Mouse (Mus musculus): Measurements from ENCODE around the gene Prrg2. TPM values are rescaled to one million over a fixed set of nuclear protein-coding genes. Genes with fewer than 3 reads are reported as not detected.

The Prrg2 gene
- total and polyA plus RNA-seq, 2 experiments from 2014 or later: 7.7 to 13.7 TPM

- DNase-seq (ENCODE audit: low spot score): no peak
- Histone ChIP-seq H3K9me3 (ENCODE audit: low read length) (no peaks in the 10 kb centered on the region), H3K4me1 (ENCODE audit: insufficient read depth, low read length) (no peaks in the 10 kb centered on the region), H3K36me3 (ENCODE audit: insufficient read depth, low read length) (no peaks in the 10 kb centered on the region), H3K27ac (ENCODE audit: low read depth, low read length) (no peak overlapping the region), H3K27me3 (ENCODE audit: insufficient read depth, low read length) (no peaks in the 10 kb centered on the region), H3K4me3 (ENCODE audit: low read depth, low read length) (no peak overlapping the region), H3K4me2 (ENCODE audit: low read depth, low read length, poor library complexity, severe bottlenecking) (no peak overlapping the region), H3K9ac (replicated peaks; ENCODE audit: low read length, poor library complexity, severe bottlenecking) (no peak overlapping the region)
- no peak for ATAC-seq (ENCODE audit: low FRiP score)
- WGBS: 81% methylated on average over 5 of the region's 5 CpGs
- no peak for TF ChIP-seq CTCF (IDR thresholded peaks at IDR 0.05)
Observed at GRCm38 (mm10) chr7:45104941-45105340, 42.5 kb upstream of the Prrg2 start.

GRCm38 (mm10) chr7:45103652-45104180 lies 41.2 kb upstream of the Prrg2 start, which contains the start of gene Fcgrt:
Gene Fcgrt, minus strand, starts transcription at chr7:45103851.
- no peak for TF ChIP-seq CTCF (IDR thresholded peaks at IDR 0.05)
- Histone ChIP-seq H3K4me1 (ENCODE audit: insufficient read depth, low read length) (no peaks in the 10 kb centered on the region), H3K4me3 (ENCODE audit: low read depth, low read length) (no peak within 1 kb of the TSS; the same call in 1 of the 2 replicates), H3K27ac (ENCODE audit: low read depth, low read length) (0 out of 2 replicates have a peak within 1 kb of the TSS, but pooled peaks have one; percentile 38), H3K9me3 (ENCODE audit: low read length) (no peaks in the 10 kb centered on the region), H3K36me3 (ENCODE audit: insufficient read depth, low read length) (no peaks in the 10 kb centered on the region), H3K27me3 (ENCODE audit: insufficient read depth, low read length) (no peaks in the 10 kb centered on the region), H3K4me2 (ENCODE audit: low read depth, low read length, poor library complexity, severe bottlenecking) (peak within 1 kb of the TSS; percentile 22; the same call in 1 of the 2 replicates), H3K9ac (replicated peaks; ENCODE audit: low read length, poor library complexity, severe bottlenecking) (no peak within 1 kb of the TSS)
- ATAC-seq (ENCODE audit: low FRiP score) (0 out of 2 replicates have a peak, but pooled peaks have one; percentile 34), DNase-seq (ENCODE audit: low spot score) (peak; percentile 76)
- 82% methylated on average over 7 of the region's 7 CpGs for WGBS

- Histone ChIP-seq H3K27ac (ENCODE audit: low read depth, low read length) (0 out of 2 replicates have a peak overlapping the region, but pooled peaks have one; percentile 38), H3K4me3 (ENCODE audit: low read depth, low read length) (no peak overlapping the region; the same call in 1 of the 2 replicates), H3K36me3 (ENCODE audit: insufficient read depth, low read length) (no peaks in the 10 kb centered on the region), H3K27me3 (ENCODE audit: insufficient read depth, low read length) (no peaks in the 10 kb centered on the region), H3K4me1 (ENCODE audit: insufficient read depth, low read length) (no peaks in the 10 kb centered on the region), H3K9ac (replicated peaks; ENCODE audit: low read length, poor library complexity, severe bottlenecking) (no peak overlapping the region), H3K4me2 (ENCODE audit: low read depth, low read length, poor library complexity, severe bottlenecking) (peak overlapping the region; percentile 22; the same call in 1 of the 2 replicates), H3K9me3 (ENCODE audit: low read length) (no peaks in the 10 kb centered on the region)
- WGBS: 87% methylated on average over 9 of the region's 9 CpGs
- DNase-seq (ENCODE audit: low spot score) (no peak), ATAC-seq (ENCODE audit: low FRiP score) (no peak)
- no peak for TF ChIP-seq CTCF (IDR thresholded peaks at IDR 0.05)
Observed at GRCm38 (mm10) chr7:45102940-45103585, 40.6 kb upstream of the Prrg2 start.

GRCm38 (mm10) chr7:45102441-45102840 lies 40.0 kb upstream of the Prrg2 start:
- peak overlapping the region; percentile 22; the same call in 1 of the 2 replicates for H3K4me2 ChIP-seq (ENCODE audit: low read depth, low read length, poor library complexity, severe bottlenecking)
- H3K9me3 ChIP-seq (ENCODE audit: low read length): no peaks in the 10 kb centered on the region
- DNase-seq (ENCODE audit: low spot score) (no peak), ATAC-seq (ENCODE audit: low FRiP score) (no peak)
- 81% methylated on average over 11 of the region's 11 CpGs for WGBS
- no peaks in the 10 kb centered on the region for H3K27me3 ChIP-seq (ENCODE audit: insufficient read depth, low read length)
- H3K36me3 ChIP-seq (ENCODE audit: insufficient read depth, low read length): no peaks in the 10 kb centered on the region
- TF ChIP-seq CTCF (IDR thresholded peaks at IDR 0.05): no peak
- H3K9ac ChIP-seq (replicated peaks; ENCODE audit: low read length, poor library complexity, severe bottlenecking): no peak overlapping the region
- H3K4me3 ChIP-seq (ENCODE audit: low read depth, low read length): no peak overlapping the region
- no peak overlapping the region for H3K27ac ChIP-seq (ENCODE audit: low read depth, low read length)
- H3K4me1 ChIP-seq (ENCODE audit: insufficient read depth, low read length): no peaks in the 10 kb centered on the region

GRCm38 (mm10) chr7:45100046-45100445 lies 37.6 kb upstream of the Prrg2 start:
- Histone ChIP-seq H3K27ac (ENCODE audit: low read depth, low read length) (no peak overlapping the region), H3K4me3 (ENCODE audit: low read depth, low read length) (no peak overlapping the region), H3K9ac (replicated peaks; ENCODE audit: low read length, poor library complexity, severe bottlenecking) (no peak overlapping the region), H3K9me3 (ENCODE audit: low read length) (no peaks in the 10 kb centered on the region), H3K4me2 (ENCODE audit: low read depth, low read length, poor library complexity, severe bottlenecking) (no peak overlapping the region), H3K4me1 (ENCODE audit: insufficient read depth, low read length) (no peaks in the 10 kb centered on the region), H3K27me3 (ENCODE audit: insufficient read depth, low read length) (no peaks in the 10 kb centered on the region), H3K36me3 (ENCODE audit: insufficient read depth, low read length) (no peaks in the 10 kb centered on the region)
- ATAC-seq (ENCODE audit: low FRiP score) (no peak), DNase-seq (ENCODE audit: low spot score) (no peak)
- 93% methylated on average over 6 of the region's 6 CpGs for WGBS
- TF ChIP-seq CTCF (IDR thresholded peaks at IDR 0.05): no peak

GRCm38 (mm10) chr7:45098541-45099240 lies 36.2 kb upstream of the Prrg2 start:
- TF ChIP-seq CTCF (IDR thresholded peaks at IDR 0.05): peak; percentile 45
- Histone ChIP-seq H3K4me2 (ENCODE audit: low read depth, low read length, poor library complexity, severe bottlenecking) (no peak overlapping the region), H3K9ac (replicated peaks; ENCODE audit: low read length, poor library complexity, severe bottlenecking) (no peak overlapping the region), H3K36me3 (ENCODE audit: insufficient read depth, low read length) (no peaks in the 10 kb centered on the region), H3K4me1 (ENCODE audit: insufficient read depth, low read length) (no peaks in the 10 kb centered on the region), H3K9me3 (ENCODE audit: low read length) (no peaks in the 10 kb centered on the region), H3K4me3 (ENCODE audit: low read depth, low read length) (no peak overlapping the region), H3K27ac (ENCODE audit: low read depth, low read length) (no peak overlapping the region), H3K27me3 (ENCODE audit: insufficient read depth, low read length) (no peaks in the 10 kb centered on the region)
- 90% methylated on average over 8 of the region's 8 CpGs for WGBS
- ATAC-seq (ENCODE audit: low FRiP score) (no peak), DNase-seq (ENCODE audit: low spot score) (no peak)

Measured in midbrain, postnatal 0 days (tissue).